Mouse (Mus musculus): ENCODE measurements at regions not wholly inside any gene's neighbourhood (a gene's known extent, or its start where the extent isn't known, plus 50 kb on each side); places are given as distances from the start of the nearest gene placed in this dataset.

DNA sequence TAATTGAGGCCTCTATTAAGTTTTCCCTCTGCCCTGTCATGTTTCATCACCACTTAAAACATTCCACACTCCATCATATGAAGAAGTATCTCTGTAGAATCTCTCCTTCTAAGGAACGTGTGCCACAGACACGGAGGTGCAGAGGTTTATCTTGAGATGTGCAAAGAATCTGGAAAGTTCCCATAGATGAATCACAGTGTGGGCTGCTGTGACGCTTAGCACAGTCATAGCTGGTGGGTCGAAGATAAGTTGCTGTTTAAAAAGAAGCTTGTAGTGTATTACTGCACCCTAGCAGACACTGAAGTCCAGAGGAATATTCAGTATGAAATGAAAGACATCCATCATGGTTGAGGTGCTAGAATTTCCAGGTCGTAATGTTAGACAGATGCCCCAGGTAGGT lies 179.9 kb upstream of the 4930583I09Rik start:
- DNase-seq (ENCODE audit: low read depth, low spot score) = peak; percentile 81

DNA sequence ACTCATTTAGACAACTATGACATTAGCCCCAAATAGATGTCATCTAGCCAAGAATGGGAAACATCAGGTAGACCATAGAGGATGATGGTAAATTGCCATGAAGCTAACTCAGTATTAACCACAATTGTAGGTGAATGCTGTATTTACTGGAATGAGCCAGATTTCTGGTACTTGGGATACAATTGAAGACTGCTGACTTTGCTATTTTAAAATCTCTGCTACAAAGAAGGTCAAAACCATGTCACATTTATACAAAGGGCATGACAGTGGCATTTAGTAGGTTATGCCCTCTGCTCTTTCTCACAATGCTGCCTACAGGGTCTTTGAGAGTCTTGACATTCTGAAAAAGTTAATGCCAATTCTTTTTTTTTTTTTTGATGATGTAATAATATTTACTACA lies 178.8 kb upstream of the 4930583I09Rik start:
- no peak for DNase-seq (ENCODE audit: low read depth, low spot score)

DNA sequence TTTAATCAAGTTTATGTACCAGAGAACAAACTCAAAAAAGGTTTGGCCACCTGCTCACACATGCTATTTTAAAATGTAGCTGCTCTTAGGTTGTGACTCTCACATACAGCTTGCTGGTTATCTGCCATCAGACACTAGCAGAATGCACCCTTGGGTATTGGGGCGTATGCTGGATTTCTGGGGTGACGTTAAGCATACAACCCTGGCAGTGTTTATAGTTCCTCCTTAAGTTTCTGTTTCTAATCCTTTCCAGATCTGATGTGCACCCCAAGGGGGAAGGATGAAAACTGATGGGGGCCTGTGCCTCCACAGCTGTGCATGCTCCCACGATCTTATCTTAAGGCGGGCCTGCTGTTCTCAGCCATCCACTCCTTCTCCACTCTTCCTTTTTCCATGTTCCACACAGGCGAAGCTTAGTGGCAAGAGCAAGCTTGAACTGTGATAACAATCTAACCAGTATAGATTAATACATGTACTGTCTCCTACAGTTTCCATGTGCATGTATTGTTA lies 164.8 kb upstream of the 4930583I09Rik start:
- no peak for DNase-seq (ENCODE audit: low read depth, low spot score)

DNA sequence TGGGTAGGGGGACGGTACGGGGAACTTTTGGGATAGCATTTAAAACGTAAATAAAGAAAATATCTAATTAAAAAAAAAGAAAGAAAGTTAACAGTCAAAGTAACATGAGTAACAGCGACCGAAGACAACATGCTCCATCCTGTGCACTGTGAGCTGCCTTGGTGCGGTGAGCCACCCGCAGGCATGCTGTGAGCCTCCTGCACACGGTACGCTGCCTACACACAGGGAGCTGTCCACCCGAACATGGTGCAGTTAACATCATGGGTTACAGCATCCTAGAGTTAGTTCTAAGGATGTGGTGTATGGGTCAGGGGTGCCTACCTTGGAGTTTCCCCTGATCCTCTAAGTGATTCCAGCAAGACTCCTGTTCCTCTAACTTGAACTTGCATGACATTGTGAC lies 158.6 kb upstream of the 4930583I09Rik start:
- DNase-seq (ENCODE audit: low read depth, low spot score) = no peak

DNA sequence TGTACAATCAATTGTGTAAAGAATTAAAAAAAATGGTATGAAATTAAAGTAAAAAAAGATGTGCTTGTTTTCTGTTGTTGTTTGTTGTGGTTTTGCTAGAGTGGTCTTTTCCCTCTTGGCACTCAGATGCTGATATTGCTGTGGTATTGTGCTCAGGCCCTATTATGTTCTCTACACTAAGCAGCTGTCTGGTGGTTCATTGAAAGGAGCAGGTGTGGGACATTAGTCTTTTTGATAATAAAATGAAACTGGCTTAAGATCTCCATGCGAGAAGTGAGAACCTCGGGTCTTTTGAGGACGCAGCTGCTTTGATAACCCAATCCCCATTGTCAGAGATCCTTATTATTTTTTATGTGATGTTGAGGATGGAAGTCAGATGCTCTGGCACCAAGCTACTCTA lies 155.4 kb upstream of the 4930583I09Rik start:
- no peak for DNase-seq (ENCODE audit: low read depth, low spot score)

DNA sequence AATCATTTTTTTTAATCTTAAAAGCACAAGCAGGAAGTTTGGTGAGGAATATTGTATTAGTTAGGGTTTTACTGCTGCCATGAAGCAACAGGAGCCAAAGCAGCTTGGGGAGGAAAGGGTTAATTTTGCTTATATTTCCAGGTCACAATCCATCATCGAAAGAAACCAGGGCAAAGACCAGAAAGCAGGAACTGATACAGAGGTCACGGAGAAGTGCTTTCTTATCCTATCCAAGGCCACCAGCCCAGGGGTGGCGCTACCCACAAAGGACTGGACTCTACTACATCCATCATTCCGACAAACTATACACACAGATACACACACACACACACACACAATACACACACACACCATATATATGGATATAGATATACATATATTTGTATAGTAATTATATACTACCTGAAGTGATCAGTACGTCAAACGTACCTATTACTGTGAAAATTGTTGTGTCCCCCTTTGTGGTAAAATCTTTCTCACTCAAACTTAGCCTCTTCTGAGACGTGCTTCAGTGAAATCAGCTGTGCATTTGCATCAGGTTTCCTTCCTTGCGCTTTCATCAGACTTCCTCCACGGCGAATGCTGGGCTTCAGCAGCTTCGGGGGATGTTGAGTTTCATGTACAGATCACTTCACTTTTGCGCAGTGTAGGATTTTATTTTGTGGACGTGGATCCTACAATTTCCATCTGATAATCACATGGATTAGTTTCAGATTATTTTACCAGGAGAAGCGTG lies 148.6 kb upstream of the 4930583I09Rik start:
- no peak for DNase-seq (ENCODE audit: low read depth, low spot score)

DNA sequence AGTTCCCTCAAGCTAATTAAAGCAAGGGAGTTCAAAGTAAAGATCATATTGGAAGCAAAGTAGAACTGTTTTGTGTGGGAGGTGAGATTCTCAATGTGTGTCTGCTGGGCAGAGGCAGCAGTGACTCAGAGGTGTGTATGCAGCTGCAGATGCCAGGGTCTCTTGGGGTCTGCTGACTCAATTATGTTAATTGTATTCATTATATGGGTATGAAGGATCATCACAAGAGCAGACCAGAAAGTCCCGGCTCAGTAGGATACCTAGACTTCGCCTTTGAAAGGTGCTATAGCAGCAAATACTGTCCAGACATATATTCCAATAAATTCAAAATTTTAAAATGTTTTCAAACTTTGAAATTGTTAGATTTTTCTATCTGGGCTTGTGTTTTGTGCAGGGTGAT lies 147.6 kb upstream of the 4930583I09Rik start:
- DNase-seq (ENCODE audit: low read depth, low spot score) = peak; percentile 42

DNA sequence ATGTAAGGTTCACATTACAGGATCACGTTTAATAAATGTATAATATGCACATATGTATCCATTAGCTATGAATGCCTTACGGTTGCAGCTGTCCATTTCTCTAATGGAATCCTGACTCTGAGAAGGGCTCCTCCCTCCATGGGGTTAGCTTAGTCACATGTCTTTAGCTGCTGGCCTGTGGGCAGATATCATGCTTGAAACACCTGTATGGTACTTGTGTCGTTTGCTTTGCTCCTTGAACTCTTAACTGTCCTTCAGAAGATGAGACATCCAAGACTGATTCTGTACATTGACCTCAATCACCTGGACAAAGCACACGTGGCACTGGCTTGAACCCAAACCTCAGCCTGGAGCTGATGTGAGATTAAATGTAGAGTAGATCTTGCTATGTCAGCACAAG lies 128.3 kb upstream of the 4930583I09Rik start:
- DNase-seq (ENCODE audit: low read depth, low spot score) = no peak

DNA sequence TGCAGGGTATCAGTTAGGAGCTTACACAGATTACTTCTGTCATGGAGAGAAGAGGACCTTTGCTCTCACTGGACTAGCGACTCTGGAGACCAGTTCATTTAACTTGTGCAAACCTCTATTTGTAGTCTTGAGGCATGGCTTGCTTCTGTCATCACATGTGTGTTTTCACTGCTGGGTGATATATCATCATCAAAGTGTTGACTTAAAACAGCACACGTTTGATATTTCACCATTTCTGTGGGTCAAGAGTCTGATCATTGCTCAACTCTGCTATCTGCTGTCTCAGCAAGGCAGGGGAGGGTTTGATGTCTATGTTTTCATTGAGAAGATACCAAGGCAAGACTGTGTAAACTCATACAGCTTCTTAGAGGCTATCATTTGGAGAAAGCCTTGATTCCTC lies 126.0 kb upstream of the 4930583I09Rik start:
- no peak for DNase-seq (ENCODE audit: low read depth, low spot score)

DNA sequence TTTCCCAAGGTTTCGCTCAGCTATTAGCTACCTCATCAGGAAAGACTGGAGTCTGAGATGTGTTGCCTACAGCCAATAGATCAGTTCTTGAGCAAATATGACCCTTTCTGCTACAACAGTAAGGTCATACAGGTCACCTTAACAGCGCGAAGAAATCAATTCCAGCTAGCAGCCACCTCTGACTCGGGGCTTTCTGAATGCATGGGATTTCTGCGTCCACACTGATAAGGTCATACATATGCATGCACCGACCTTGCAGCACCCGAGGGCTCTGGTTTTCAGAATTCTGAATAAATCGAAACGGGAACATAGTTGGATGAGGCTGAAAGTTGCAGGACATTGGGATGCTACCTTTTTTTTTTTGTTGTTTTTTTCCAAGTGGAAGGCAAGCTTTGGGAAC lies 121.6 kb upstream of the 4930583I09Rik start:
- DNase-seq (ENCODE audit: low read depth, low spot score) = no peak

DNA sequence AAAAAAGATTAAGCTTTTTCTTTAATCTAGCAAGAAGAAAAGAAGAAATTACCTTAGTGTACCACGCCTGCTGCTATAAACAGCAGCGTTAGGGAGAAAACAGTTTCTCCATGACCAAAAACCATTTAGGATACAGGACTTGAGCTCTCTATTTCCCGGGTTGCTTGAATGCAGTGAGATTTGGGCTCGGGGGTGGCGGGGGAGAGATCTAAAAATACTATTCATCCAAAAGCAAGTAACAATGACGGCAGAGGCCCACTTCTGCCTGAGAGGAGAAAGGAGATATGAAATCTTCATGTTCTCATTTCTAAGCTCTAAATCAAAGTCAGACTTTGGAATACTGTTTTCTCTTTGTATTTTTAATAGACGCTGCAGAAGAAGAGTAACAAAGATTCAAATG lies 120.6 kb upstream of the 4930583I09Rik start:
- DNase-seq (ENCODE audit: low read depth, low spot score) = peak; percentile 72

DNA sequence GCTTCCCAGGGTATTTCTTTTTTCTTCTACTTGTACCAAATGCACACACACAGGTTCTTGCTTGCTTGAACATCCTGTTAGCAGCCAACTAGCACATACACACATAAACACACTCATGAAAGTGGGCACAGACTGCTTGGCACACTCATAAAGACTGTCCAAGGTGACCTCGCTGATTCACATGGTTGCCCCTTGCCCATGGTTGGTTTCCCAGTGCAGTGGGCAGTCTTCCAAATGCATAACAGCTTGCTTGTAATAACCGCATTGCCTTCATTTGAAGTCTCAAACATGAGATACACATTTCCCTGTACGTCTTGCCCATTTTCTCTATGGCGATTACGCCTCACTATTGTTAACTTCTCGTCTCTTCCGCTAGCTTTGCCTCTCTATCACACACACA lies 117.4 kb upstream of the 4930583I09Rik start:
- no peak for DNase-seq (ENCODE audit: low read depth, low spot score)

DNA sequence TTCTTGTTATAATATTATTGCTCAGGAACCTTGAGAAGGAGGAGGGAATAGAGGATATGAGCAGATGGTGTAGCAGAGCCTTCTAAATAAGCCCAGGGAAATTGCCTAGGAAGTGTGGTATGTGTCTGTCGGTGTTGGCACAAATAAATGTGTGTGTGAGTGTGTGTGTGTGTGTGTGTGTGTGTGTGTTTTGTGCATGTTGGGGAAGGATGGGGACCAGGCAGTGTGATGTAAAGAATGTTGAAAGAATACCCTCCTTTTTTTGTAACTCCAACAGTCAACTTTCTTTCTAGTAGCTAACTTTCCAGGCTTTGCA lies 115.7 kb upstream of the 4930583I09Rik start:
- DNase-seq (ENCODE audit: low read depth, low spot score) = peak; percentile 75

DNA sequence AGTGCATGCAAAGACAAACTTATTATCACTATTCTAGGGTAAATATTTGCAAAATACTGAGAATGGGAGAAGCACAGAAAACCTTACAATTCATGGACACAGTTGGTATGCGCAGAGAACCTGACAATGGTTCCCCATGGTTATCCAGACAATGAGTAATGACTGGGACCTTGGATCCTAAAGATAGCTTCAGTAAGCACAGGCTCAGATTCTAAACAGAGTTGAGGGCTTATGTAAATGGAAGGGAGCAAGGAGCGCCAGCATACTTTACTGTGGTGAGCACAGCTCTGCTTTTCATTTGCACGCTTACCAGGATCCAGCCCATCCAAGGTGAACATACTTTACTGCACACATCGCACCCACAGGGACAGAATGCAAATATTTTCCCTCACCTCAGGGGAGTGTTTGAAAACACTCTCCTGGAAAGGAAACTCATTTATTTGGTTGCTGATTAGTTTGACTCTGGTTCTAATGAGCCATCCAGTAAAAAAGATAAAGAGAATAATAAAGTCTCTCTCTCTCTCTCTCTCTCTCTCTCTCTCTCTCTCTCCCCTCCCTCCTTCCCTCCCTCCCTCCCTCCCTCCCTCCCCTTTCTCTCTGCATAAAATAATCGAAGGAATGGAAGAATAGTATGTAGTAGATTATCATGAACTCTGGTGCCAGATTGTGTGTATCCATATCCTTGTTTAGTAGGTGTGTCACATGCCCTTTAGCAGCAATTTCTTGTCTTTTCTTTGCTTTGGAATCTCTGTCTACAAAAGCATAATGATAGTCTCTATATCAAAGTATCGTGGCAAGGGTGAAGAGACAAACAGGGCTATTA lies 115.1 kb upstream of the 4930583I09Rik start:
- DNase-seq (ENCODE audit: low read depth, low spot score) = peak; percentile 20

DNA sequence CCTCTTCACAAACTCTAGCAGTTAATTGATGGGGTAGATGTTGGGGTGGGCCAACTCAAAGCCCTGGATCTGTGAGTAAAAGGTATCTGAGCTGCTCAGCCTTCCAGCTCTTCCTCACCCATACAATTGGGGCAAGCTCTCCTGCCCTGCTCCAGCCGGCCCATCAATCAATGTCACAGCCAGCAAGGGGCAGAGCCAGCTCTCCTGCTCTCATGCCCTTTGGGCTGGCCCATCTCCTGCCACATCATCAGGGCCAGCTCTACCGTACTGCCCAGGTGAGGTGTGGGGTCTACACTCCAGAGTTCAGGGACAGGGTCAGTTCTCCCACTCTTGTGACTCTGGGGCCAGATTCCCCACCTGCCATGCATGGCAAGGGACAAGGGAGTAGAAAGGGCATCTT lies 107.3 kb upstream of the 4930583I09Rik start:
- DNase-seq (ENCODE audit: low read depth, low spot score) = no peak

DNA sequence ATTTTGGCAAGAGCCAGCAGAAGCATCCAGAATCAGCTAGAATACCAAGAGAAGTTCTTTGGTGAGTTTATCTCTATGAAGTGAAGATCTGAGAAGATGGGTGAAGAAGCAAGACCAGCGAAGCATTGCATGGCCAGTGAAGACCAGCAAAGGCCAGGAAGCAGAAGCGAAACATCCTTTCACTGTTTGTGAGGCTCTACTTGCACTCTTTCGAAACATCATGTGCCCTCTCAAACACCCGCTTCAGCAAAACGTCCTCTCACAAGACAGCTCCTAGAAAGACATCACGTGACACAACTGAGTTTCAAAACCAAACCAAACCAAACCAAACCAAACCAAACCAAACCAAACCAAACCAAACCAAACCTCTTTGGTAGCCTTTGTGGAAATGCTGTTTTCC lies 105.7 kb upstream of the 4930583I09Rik start:
- DNase-seq (ENCODE audit: low read depth, low spot score) = no peak

DNA sequence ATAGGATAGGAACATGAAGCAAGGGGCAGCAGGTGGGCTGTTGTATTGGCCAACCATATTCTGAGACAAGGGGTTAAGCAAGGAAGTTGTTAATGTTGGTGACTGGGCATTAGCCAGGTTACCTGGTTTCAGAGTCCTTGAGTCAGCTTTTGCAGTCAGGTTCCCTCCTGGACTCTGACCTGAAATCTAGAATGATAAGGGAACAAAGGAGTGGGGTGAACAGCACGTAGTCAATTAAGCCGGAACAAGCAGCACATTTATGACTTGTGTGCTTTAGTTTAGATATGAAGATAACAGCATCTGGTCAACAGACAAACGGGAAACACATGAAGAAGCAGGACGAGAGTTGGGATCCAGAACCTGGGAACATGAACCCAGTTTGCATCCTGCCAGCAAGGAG lies 99.8 kb upstream of the 4930583I09Rik start:
- no peak for DNase-seq (ENCODE audit: low read depth, low spot score)

DNA sequence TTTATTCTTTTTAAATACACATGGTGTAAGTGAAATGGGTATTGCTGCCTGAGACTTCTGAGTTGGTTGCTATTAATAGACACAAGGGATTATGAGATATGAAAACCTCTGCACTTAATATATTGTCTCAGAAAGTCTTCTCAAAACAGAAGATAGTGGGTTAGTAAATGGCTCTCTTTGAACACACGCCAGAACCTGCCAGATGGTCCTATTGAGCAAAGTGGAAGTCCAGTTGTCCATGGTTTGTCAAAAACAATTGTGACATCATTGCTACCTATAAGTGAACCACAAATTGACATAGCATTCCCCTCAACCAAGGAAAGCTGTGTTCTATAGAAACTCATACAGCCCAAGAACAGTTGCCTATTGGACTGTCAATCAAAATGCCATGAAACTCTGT lies 98.5 kb upstream of the 4930583I09Rik start:
- DNase-seq (ENCODE audit: low read depth, low spot score) = no peak

DNA sequence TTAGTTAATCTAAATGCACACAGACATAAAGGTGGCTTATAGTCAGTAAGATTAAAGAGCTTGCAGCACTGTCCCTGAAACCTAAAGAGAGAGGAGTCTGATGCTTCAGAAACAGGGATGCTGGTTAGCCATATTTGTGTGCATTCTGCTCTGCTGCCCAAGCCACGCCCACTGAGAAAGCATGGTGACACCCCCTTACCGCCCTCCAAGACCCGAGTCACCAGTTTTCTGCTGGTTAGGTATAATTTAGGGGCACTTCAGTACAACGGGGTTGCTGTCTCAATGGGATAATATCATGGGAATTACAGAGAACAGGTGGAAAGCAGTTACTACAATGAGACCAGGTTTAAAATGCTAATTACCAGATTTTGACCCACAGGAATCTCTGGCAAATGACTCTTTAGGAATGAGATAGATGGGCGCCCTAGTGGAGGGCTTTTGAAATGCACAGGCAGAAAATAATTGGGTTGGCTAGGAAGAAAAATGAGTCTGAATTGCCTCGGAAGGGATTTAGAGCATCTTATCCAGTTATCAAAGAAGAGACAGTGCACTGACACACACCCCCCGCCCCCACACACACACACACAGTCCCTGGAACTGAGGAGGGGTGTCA lies 95.1 kb upstream of the 4930583I09Rik start:
- no peak for DNase-seq (ENCODE audit: low read depth, low spot score)

DNA sequence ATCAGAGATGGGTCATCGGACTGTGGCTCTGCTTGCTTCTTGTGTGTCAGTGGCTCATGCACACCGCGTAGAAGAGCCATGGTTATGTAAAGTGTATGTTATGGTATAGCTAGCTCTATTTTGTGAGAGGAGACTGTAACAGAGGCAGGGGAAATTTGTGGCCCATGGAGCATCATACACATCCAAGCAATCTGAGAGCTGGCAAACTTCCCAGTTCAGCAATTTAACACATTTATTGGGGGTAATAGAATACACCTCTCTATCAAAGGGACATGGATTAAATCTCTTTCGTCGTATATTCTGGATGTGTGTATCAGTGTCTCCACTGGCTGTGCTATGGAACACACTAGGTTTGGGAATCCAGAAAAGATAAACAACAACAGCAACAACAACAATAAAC lies 87.9 kb upstream of the 4930583I09Rik start:
- DNase-seq (ENCODE audit: low read depth, low spot score) = no peak

DNA sequence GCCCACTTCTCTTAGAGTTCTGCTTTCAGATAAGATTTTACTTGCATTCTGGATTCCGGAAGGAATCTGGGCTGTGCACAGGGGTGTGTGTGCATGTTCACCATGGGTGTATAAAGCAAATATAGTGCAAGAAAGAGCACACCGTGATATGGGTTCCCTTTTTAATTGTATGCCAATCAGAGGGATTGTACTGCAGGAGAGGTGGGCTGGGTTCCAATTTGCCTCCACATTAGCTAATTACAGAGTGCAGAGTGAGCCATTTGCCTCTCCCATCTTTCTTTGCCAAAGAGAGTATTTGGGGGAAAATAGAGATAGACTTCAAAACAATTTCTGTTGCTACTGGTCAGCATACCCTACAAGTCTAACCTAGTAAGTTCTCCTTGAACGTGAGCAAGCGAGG lies 86.4 kb upstream of the 4930583I09Rik start:
- DNase-seq (ENCODE audit: low read depth, low spot score) = no peak

DNA sequence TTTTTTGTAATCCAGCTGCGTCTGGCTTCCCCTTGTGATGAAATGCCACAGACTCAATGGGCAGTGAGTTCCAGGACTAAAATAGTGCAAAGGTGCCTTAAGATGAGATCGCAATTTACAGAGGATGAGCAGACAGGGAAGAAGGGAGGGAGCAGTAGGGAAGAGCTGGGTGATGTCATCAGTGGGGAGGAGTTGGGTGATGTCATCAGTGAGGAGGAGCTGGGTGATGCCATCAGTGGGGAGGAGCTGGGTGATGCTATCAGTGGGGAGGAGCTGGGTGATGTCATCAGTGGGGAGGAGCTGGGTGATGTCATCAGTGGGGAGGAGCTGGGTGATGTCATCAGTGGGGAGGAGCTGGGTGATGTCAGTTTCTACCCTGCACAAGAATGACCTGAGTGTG lies 84.4 kb upstream of the 4930583I09Rik start:
- DNase-seq (ENCODE audit: low read depth, low spot score) = no peak

DNA sequence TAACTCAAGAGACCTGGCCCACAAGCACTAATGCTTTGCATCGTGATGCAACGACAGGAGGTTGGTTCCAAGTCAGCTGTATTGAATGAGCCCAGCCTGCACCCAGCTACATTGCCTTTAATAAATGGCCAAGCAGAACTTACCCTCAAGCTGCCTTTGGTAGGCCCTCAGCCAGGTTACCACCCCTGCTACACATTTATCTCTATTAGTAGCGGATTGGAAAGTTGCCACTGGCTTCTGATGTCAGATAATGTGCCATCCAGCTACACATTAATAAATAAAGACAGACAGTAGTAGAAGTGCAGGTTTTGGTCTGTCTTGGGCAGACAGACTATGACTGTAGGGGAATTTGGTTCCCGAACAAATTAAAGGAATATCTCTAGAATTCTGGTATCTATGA lies 82.0 kb upstream of the 4930583I09Rik start:
- no peak for DNase-seq (ENCODE audit: low read depth, low spot score)

All from brain, adult 2 months (tissue).